Mouse (Mus musculus) limb, embryonic 10.5 days (tissue): ENCODE measurements around the gene St6gal1. TPM values are rescaled to one million over a fixed set of nuclear protein-coding genes. Genes with fewer than 3 reads are reported as not detected.
A peak's percentile ranks its signal among the peaks of the same experiment; 100 is the strongest.

Experiments
- DNase-seq: peaks from one replicate; pipeline ENCODE4 v3.0.0-alpha.2; 2017; ENCODE audit warnings: low spot score
- H3K27ac ChIP-seq: fragments of 300-500 bp; sonication (generic); 2 replicates; pipeline ENCODE4 v1.5.1; 2016; ENCODE audit warnings: mild to moderate bottlenecking
- H3K27me3 ChIP-seq: fragments of 300-500 bp; sonication (generic); 2 replicates; pipeline ENCODE4 v1.6.1; 2016; ENCODE audit warnings: low read depth, mild to moderate bottlenecking; ENCODE audit not compliant: poor library complexity, severe bottlenecking
- H3K36me3 ChIP-seq: fragments of 300-500 bp; sonication (generic); 2 replicates; pipeline ENCODE4 v1.6.1; 2016; ENCODE audit warnings: mild to moderate bottlenecking, moderate library complexity
- H3K4me1 ChIP-seq: fragments of 300-500 bp; sonication (generic); 2 replicates; pipeline ENCODE4 v1.6.1; 2016
- H3K4me3 ChIP-seq: fragments of 300-500 bp; sonication (generic); 2 replicates; pipeline ENCODE4 v1.5.1; 2016; ENCODE audit warnings: mild to moderate bottlenecking, moderate library complexity
- H3K9me3 ChIP-seq: fragments of 300-500 bp; sonication (generic); replicated peaks from 2 replicates; pipeline ENCODE4 v1.6.1; 2016; ENCODE audit warnings: mild to moderate bottlenecking
- WGBS: fragments of 180-500 bp; shearing (Covaris S2); methylation state at CpG from one replicate; pipeline ENCODE4 v1.1.7; 2016; 5-methylcytosine and 5-hydroxymethylcytosine counted together
- polyA plus RNA-seq: library from polyadenylated mRNA; unstranded; fragments of >200 nt; fragmentation: Nextera tagmentation; extraction: Ambion mirVana; gene quantifications from 2 replicates; pipeline ENCODE4 v1.2.1, GENCODE M21; 2016

Gene St6gal1
- polyA plus RNA-seq, 1 experiment from 2014 or later = 26.7 TPM

DNA sequence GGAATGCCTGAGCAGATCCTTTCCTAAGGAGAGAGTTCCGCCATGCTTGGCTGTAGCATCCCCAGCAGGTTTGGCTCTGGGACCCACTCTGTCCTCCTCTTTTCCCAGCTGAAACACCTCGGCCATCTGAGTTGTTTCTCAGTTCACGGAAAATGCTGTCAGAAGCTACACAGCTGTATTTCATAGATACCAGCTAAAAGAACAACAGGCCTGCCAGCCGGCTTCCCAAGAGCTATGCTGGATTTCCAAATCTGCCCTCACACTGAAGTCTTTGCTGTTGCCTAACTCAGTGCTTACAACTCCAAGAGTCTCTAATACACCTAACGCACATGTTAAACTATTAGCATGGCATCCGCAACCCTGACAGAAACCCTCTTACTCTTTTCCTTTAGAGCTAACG, 146.2 kb downstream of the St6gal1 start:
- H3K9me3 ChIP-seq = no peaks in the 10 kb centered on the region
- WGBS = 90% methylated on average over 7 of the region's 7 CpGs
- no peaks in the 10 kb centered on the region for H3K36me3 ChIP-seq
- H3K27me3 ChIP-seq = no peaks in the 10 kb centered on the region
- no peaks in the 10 kb centered on the region for H3K4me1 ChIP-seq
- DNase-seq = no peak
- no peak overlapping the region for H3K4me3 ChIP-seq
- no peak overlapping the region for H3K27ac ChIP-seq

DNA sequence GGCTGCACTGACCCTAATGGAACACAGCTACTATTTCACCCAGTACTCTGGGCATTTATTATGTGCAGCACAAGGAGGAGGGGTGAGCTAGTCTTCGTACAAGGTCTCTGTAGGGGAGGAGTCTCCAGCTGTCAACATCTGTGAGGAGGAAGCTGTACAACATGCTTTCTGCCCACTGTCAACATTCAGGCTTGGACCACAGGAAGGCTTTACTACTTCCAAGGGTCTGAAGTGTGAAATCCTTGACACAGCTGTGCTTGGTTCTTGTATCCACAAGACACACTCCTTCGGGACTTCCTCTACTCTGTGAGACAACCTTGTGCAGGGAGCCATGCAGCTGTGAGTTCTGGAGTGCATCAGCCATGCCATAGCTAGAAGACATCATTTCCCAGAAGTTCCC, 147.8 kb downstream of the St6gal1 start:
- Histone ChIP-seq H3K27me3 (no peaks in the 10 kb centered on the region), H3K27ac (no peak overlapping the region), H3K36me3 (no peaks in the 10 kb centered on the region), H3K9me3 (no peaks in the 10 kb centered on the region), H3K4me3 (no peak overlapping the region), H3K4me1 (no peaks in the 10 kb centered on the region)
- 92% methylated on average over 2 of the region's 2 CpGs for WGBS
- DNase-seq = no peak

DNA sequence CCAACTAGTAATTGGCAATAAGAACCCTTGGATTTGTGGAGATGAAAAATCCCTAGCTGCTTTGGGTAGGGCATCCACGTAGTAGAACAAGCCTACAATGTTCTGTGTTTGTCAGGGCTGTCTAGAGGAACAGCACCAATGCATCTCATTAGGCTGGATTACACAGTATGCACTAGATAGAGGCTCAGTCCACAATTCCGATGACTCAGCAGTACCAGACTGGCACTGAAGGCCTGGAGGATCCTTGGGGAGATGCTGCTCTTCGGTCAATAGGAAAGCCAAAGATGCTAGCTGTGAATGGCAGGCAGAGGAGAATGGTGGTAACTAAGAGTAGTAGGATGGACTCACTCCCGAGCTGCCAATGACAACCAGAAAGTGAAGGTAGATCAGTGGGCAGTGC, 149.5 kb downstream of the St6gal1 start:
- Histone ChIP-seq H3K36me3 (no peaks in the 10 kb centered on the region), H3K4me3 (no peak overlapping the region), H3K27ac (no peak overlapping the region), H3K4me1 (no peaks in the 10 kb centered on the region), H3K27me3 (no peaks in the 10 kb centered on the region), H3K9me3 (no peaks in the 10 kb centered on the region)
- no peak for DNase-seq
- WGBS = 86% methylated on average over 4 of the region's 4 CpGs

DNA sequence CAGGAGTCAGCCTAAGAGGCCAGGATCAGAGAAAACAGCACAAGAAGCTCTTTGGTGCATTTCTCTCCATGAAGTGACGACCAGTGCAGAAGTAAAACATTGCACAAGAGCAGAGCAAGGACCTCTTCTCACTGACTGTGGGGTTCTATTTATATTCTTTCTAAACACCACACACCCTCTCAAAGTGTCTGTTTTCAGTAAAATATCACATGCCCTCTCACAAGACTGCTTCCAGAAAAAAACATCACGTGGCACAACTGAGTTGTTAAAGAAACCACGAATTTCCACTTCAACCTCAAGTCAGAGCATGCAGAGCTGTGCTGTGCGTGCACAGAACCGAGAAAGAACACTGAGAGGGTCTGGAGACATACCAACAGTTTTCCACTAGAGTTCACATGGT, 150.4 kb downstream of the St6gal1 start:
- no peaks in the 10 kb centered on the region for H3K36me3 ChIP-seq
- DNase-seq = peak; percentile 3
- no peak overlapping the region for H3K4me3 ChIP-seq
- no peak overlapping the region for H3K27ac ChIP-seq
- H3K4me1 ChIP-seq = no peaks in the 10 kb centered on the region
- H3K27me3 ChIP-seq = no peaks in the 10 kb centered on the region
- H3K9me3 ChIP-seq = no peaks in the 10 kb centered on the region
- 89% methylated on average over 5 of the region's 5 CpGs for WGBS

DNA sequence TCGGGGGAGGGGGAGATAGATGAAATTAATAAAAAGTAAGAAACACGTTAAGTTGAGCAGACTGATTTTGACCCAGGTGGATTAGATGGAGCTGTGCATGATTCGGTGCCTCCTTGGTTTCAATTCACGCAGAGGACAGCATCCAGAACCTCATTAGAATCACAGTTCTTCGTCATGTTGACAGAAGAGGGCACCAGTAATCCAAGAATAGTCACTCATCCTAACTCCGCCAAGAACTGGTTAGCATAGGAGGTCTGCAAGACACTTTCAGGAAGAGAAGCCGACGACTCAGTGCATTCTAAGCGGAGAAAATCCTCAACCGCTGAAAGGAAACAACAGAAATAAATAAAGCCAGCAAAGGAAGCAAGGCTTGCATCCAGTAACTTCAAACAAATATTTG, 151.6 kb downstream of the St6gal1 start:
- Histone ChIP-seq H3K4me1 (no peaks in the 10 kb centered on the region), H3K36me3 (no peaks in the 10 kb centered on the region), H3K27me3 (no peaks in the 10 kb centered on the region), H3K27ac (no peak overlapping the region), H3K4me3 (no peak overlapping the region), H3K9me3 (no peaks in the 10 kb centered on the region)
- WGBS = 68% methylated on average over 10 of the region's 10 CpGs
- DNase-seq = no peak

DNA sequence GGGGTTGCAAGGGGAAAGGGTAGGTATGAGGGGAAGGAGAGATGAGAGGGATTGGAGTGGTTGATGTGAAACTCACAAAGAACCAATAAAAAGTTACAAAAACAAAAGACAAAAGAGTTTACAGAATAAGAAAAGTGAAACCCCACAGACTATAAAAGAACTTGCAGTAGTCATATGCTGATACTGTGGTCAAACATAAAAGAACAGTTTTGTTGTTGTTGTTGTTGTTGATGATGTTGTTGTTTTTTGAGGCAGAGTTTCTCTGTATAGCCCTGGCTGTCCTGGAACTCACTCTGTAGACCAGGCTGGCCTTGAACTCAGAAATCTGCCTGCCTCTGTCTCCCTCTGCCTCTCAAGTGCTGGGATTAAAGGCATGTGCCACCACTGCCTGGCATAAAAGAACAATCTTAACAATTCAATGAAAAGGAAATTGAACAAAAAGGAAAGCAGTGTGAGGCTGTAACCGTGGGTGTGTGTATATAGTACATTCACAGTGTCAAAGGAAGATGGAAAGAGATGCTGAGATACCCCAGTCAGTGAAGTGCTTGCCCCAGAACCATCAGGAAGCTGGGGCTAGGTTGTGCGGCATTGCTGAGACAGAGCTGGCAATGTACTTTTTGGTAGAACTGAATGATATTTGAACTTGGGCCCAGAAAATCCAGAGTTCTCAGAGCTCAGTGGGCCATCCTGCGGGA, 155.1 kb downstream of the St6gal1 start:
- no peak for DNase-seq
- Histone ChIP-seq H3K4me3 (no peak overlapping the region), H3K27ac (no peak overlapping the region), H3K36me3 (no peaks in the 10 kb centered on the region), H3K27me3 (no peaks in the 10 kb centered on the region), H3K4me1 (no peaks in the 10 kb centered on the region), H3K9me3 (no peaks in the 10 kb centered on the region)
- WGBS = 88% methylated on average over 3 of the region's 3 CpGs

DNA sequence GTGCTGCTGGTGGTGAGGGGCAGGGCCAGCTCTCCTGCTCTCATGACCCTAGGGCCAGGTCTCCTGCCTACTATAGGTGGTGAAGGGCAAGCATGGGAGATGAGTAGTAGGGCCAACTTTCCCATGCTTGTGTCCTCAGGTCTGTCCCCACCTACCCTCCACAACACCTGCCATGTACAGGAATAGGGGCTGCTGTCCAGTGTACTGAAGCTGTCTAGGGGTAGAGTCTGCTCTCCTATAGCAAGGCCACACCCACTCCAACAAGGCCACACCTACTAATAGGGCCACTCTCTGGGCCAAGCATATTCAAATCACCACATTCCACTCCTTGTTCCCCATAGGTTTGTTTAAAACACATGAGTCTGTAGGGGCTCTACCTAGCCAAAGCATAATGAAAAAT, 159.8 kb downstream of the St6gal1 start:
- H3K4me3 ChIP-seq = no peak overlapping the region
- H3K27me3 ChIP-seq = no peaks in the 10 kb centered on the region
- H3K9me3 ChIP-seq = no peaks in the 10 kb centered on the region
- H3K27ac ChIP-seq = no peak overlapping the region
- H3K4me1 ChIP-seq = no peaks in the 10 kb centered on the region
- no peaks in the 10 kb centered on the region for H3K36me3 ChIP-seq
- no peak for DNase-seq

DNA sequence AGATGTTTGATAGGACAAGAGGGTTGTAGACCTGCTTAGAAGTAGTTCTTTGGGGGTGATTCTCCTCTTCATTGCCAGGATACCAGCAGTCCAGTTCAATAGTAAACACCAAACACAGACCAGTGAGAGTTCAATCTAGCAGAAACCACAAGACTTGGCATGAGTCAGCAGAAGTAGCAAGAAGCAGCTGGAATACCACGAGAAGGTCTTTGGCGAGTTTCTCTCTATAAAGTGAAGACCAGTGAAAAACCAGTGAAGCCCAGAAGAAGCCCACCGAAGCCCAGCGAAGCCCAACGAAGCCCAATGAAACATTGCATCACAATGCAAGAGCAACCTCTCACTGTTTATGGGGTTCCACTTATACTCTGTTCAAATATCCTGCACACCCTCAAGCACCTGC, 173.4 kb downstream of the St6gal1 start:
- Histone ChIP-seq H3K4me3 (no peak overlapping the region), H3K27ac (no peak overlapping the region), H3K4me1 (peaks cover 20% of the 10 kb centered on the region), H3K9me3 (no peaks in the 10 kb centered on the region), H3K36me3 (no peaks in the 10 kb centered on the region), H3K27me3 (no peaks in the 10 kb centered on the region)
- DNase-seq = no peak
- WGBS = 91% methylated on average over 5 of the region's 5 CpGs

DNA sequence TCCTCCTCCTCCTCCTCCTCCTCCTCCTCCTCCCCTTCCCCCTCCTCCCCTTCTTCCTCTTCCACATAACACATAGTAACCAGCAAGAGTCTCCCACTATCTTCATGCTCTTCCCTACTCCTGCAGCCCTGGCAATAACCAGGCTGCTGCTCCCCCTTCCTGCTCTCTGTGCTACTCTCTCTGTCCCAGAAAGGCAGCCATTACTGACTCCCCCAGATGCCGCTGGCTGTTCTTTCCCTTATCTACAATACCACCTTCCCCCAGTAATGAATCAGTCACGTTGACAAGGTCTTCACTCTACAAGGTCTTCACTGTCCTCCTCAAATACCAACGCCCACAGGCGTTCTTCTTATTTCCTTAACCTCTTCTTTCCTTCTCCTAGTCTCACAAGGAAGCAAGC, 176.9 kb downstream of the St6gal1 start:
- Histone ChIP-seq H3K4me1 (peaks cover 22% of the 10 kb centered on the region), H3K27me3 (no peaks in the 10 kb centered on the region), H3K27ac (peak overlapping the region; percentile 71; the same call in 1 of the 2 replicates), H3K4me3 (no peak overlapping the region), H3K36me3 (no peaks in the 10 kb centered on the region), H3K9me3 (no peaks in the 10 kb centered on the region)
- 53% methylated on average over 4 of the region's 4 CpGs for WGBS
- no peak for DNase-seq

DNA sequence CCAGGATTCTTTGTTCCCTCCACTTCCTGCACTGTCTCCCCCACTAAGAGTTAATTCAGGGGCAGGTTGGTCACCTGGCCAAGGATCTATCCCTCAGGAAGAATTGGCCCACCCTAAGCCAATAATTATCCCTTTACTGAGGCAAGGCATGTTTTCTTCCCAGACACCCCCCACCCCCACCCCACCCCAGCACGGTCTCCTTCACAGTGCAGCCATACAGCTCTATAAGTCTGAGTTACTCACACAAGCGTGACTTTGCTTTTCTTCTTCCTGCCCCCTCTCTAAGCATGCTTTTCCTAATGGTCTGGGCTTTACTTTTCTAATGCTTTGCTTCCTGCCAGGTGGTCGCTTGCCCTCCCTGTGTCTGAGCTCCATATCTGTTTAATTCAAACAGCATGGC, 177.4 kb downstream of the St6gal1 start:
- Histone ChIP-seq H3K36me3 (no peaks in the 10 kb centered on the region), H3K27ac (peak overlapping the region; percentile 71; the same call in 1 of the 2 replicates), H3K9me3 (no peaks in the 10 kb centered on the region), H3K4me3 (no peak overlapping the region), H3K27me3 (no peaks in the 10 kb centered on the region), H3K4me1 (peaks cover 22% of the 10 kb centered on the region)
- WGBS = 28% methylated on average over 3 of the region's 3 CpGs
- DNase-seq = no peak

DNA sequence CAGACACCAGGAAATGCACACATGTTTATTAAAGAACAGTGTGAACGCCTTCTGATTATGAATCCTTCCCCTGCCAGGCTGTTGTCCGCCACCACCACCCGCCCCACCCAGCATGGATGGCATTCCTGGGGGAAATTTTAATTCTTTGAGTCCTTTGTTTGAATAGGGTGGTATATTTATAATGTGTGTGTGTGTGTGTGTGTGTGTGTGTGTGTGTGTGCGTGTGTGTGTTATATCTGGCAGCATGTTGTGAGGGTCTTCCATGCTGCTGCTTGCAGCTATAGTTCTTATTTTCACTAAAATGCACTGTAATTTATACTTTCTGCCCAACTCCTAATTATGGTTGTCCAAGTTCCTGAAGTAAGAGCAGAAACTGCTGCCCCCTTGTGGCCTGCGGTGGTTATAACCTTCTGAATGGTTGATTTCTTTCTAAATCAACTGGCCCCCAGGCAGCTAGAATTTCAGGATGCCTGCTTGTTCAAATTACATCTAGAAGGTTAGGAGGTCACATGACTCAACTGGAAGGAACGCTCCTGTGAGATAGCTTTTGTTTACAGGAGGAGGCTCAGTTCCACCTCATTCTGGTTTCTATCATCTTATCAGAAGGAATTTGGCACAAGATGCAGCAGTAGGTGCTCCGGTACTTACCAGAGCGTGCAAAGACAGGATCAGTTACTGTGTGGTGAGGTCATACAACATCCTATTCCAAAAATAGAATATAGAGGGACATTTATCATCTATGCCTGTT, 178.6 kb downstream of the St6gal1 start:
- Histone ChIP-seq H3K4me1 (peaks cover 22% of the 10 kb centered on the region), H3K27me3 (no peaks in the 10 kb centered on the region), H3K9me3 (no peaks in the 10 kb centered on the region), H3K36me3 (no peaks in the 10 kb centered on the region), H3K4me3 (no peak overlapping the region), H3K27ac (peak overlapping the region; percentile 61; the same call in 1 of the 2 replicates)
- DNase-seq = peak; percentile 89
- WGBS = 52% methylated on average over 8 of the region's 8 CpGs
